Mouse (Mus musculus) large intestine, adult 2 months (tissue): ENCODE measurements around the gene Psmd9. TPM values are rescaled to one million over a fixed set of nuclear protein-coding genes. Genes with fewer than 3 reads are reported as not detected.

Source experiments
- DNase-seq: peaks from one replicate; pipeline ENCODE4 v3.0.0-alpha.2; 2012; ENCODE audit warnings: low read depth, low spot score
- WGBS: fragments of 180-500 bp; shearing (Covaris S2); methylation state at CpG from one replicate; pipeline ENCODE4 v1.1.7; 2018; 5-methylcytosine and 5-hydroxymethylcytosine counted together
- polyA plus RNA-seq: library from polyadenylated mRNA; depleted of rRNA; stranded (reverse); fragments of >200 nt; gene quantifications from 2 replicates; pipeline ENCODE4 v1.2.3, GENCODE M21; 2012

Gene Psmd9
- polyA plus RNA-seq, 1 experiment: 22.0 TPM

DNA sequence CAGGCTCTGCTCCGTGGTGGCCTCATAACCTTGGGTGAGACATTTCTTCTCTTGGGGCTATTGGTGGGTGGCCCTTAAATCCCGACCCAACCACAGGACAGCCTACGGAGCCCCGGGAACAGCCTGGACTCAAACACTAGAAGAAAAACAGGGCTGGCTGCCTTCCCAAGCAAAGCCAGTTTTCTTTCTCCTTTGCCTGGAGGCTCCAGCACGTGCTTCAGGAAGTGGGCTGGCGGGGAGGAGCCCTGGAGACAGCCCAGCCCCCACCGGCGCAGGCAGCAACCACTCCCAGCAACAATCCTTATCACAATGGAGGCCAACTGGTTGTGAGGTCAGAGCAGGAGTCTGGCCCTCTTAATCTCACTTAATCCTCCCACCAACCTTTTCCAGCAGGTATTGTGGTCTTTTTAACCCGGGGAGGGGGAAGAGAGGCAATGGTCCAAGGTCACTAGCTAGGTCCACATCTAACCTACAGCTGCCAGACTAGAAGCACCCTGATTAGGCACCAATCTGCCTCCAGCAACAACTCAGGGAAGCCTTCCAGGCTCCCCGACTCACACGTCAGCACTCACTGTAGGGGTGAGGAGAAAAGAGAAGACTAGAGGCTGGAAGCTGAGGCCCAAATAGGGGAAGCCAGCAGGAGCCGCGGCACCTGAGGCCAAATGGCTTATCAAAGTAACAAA lies 32.7 kb upstream of the Psmd9 start:
- under 1% methylated on average over 13 of the region's 13 CpGs for WGBS
- no peak for DNase-seq

DNA sequence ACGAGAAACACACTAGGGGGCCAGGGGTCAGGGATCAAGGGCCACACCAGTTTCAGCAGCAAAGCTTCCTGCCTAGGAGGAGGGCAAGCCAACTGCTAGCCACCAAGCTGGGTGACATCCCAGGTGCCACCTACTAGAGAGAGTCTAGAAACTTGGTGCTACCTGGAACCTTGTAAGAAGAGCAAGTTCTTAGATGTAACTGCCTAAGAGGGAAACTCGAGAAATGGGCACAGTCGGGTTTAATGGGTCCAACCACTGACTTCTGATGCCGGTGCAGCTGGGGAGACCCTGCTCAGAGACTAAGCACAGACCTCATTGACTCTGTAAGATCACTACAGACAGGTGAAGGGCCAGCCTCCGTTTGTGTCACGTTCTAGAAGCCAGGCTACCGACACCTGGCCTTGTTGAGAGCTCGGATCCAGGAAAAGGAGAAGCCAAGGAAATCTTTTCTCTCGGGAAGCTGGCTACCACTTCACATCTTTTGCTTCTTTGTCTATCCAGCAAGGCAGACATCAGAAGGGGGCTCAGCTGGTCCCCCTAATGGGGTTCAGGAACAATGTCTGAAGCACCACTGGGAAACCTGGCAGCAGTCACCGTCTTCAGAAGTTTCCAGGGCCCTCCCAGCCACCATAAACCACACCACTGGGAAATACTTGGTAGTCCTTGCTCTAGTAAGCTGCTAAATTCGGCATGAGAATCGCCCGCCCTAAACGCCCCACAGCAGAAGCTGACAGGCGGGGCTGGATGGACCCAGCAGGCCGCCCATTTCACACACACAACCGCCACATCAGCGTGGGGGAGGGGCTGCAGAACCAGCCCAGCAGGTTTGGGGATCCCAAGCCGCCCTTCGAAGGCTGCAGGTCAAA lies 31.9 kb upstream of the Psmd9 start:
- peak; percentile 88 for DNase-seq
- WGBS: 1% methylated on average over 20 of the region's 20 CpGs

DNA sequence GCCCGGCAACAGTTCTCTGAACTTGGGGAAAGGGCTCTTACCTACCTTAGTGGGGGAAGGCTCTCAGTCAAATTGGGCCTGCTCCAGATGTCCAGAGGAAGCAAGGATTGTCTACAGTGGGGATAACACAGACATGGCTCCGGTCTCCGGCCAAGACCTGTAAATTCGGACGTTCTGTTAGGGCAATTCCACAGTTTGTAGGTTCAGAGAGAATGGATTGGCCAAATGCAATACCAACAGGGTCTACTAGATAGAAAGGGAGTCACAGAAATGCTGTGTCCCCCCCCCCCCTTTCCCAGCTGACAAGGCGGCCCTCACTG lies 31.3 kb upstream of the Psmd9 start:
- 2% methylated on average over 6 of the region's 6 CpGs for WGBS
- DNase-seq: no peak

DNA sequence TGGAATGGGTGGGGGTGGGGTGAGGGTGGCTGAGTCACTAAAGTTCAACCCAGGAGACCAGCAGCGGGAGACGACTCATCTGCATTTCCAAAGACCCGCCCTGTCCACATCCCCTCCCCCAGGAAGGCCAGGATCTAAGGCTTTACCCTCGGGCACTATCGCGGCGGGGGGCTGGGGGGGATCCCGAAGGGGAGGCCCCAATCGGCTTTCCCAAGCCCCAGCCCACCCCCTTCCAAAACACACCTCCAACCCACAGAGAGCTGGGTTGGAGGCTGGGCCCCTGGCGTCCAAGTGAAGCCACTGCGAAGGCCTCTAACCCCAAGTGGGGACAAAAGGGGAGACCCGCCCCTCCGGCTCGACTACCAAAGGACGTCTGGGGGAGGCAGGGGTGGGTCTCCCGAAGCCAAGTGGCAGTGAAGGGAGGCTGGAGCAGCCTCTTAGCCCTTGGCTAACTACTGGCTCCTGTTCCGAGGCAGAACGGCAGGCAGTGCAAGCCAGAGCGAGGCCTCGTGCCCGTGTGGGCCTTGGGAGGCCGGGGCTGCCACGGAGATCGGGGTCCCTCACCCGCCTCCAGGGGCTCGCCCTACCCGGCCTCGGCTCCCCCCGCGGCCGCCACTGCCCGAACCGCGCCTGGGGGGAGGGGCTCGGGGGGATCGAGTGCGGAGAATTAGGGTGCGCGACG lies 30.8 kb upstream of the Psmd9 start:
- no peak for DNase-seq

DNA sequence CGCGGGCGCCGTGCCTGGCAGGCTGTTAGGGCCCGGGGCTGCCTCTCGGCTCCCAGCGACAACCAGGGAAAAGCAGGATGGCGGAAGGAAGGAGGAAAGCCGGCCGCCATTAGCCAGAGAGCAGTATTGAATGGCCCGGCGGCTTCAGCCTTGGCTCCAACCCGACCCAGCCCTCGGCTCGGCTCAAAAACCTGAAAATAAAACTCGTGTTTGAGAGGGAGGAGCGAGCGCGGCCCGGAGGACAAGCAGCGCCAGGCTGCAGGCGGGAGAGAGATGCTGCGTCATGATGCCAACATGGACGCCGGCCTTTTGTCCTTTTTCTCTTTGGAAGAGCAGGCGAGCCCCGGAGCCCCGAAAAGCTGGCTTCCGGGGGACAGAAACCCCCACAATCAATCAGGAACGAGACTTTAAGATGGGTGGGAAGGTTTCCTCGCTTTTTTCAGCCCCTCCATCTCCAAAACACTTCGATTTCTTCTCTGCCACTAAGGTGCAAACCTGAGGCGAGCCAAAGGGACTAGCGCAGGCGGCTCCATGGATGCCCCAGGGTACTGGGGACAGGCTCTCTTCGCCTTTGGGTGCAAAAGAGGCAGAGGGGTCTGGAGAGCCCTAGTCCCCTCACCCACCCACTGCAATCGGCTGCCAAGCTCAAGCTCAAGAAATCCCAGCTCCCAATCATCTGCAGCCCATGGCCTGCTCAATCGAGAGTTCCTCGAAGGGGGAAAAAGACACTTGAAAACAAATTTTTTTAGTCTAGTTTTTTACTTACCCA lies 30.1 kb upstream of the Psmd9 start:
- DNase-seq: no peak
- under 1% methylated on average over 39 of the region's 39 CpGs for WGBS

More for the DNA sequence above, 30.8 kb upstream of the Psmd9 start:
- under 1% methylated on average over 40 of the region's 40 CpGs for WGBS

DNA sequence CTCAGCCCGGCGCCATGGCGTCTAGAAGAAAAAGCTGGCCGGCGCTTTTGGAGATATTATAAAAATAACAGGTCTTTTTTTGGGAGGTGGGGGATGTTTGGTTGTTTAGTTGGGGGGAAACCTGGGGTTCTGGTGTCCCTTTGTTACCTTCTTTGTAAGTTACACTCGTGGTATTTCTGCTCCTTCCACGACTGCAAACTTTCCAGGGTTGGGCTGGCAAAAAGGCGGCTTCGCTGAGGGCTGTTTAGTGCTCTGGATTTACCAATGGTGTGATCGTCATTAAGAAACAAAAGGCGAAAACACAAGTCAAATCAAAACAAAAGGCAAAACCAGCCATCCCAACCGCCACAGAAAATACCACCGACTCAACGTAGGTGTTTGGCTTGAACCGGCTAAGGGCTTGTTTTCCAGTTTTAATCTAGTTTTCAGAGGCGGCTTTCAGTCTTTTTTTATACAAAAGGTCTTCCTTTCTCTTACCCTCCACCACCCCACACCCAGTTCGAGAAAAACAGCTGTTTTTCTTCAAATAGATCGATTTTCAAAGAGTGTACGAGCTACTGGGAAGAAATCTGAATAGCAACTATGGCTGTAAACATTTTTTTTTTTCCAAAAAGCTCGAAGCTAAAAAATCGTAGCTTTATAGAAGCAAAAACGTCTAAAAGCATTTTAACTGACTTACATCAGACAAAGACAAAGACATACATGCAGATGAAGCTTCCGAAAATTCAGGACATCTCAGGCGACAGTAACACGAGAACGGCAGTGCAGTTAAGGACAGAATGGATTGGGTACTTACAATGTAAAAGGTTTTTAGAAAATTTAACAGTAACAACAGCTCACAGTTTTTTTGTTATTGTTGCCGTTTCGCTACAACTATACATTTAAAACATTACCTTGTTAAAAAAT lies 29.2 kb upstream of the Psmd9 start:
- DNase-seq: no peak
- WGBS: 2% methylated on average over 28 of the region's 28 CpGs

DNA sequence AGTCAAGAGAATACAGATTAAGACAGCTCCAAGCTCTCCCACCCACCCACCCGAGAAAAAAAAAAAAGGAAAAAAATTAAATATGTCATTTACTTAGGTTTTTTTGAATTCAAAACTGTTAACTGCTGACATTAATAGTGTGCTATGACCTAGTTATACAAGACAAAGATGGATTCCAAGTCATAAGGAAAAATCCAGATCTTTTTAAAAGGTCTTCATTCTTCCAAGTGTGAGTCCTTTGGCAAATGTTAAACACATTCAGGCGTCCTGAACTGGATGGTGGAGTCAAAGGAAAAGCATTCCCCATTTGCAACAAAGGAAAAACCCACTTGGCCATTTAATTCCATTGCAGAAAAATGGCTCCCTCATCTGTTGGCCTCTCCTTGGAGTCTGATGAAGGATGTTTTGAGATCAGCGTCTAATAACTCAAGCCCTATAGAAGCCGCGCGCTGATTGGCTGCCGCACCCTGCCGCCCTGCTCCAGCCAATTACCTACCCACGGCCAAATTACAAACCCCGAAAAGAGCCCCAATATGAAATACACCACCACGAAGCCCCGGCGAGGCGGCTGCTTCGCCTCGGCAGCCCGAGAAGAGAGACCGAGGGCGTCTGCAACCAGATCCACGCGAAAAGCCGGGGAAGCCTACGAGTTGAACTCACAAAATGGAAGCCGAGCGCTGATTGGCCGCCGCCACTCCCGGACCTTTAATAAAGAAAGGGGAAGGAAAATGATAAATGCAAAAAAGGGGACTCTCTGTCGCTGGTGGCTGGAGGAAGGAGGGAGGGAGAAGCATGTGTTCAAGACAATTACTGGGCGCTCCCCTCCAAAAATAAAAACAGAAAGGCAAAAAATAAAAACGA lies 28.3 kb upstream of the Psmd9 start:
- under 1% methylated on average over 31 of the region's 31 CpGs for WGBS
- DNase-seq: peak; percentile 88

DNA sequence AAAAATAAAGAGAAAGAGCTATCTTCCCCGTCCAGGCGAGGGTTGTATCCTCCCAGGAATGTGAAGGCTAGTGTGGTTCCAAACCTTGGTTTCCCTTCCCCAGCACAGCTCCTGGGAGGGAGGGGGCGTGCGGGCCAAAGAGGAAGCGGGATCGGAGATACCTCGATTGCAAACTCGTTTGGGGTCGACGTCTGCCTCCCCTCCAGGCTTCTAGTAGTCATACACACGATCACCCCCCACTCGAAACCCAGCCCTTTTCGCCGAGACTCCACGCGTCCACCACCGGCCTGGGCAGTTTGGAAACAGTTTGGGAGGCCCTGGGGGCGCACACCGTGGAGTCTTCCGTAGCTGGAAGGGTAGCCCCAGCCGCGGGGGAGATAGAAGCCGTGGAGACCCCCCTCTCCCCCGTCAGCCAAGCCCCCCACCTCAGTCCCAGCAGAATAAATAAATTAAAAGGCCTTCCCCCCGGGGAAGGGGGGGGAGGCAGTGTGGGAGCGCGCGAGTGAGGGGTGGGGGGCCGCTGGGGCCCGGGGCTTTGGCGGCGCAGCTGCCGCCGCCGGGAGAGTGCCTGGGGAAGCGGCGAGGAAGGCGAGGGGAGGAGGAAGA lies 27.6 kb upstream of the Psmd9 start:
- WGBS: 1% methylated on average over 38 of the region's 38 CpGs
- DNase-seq: no peak

DNA sequence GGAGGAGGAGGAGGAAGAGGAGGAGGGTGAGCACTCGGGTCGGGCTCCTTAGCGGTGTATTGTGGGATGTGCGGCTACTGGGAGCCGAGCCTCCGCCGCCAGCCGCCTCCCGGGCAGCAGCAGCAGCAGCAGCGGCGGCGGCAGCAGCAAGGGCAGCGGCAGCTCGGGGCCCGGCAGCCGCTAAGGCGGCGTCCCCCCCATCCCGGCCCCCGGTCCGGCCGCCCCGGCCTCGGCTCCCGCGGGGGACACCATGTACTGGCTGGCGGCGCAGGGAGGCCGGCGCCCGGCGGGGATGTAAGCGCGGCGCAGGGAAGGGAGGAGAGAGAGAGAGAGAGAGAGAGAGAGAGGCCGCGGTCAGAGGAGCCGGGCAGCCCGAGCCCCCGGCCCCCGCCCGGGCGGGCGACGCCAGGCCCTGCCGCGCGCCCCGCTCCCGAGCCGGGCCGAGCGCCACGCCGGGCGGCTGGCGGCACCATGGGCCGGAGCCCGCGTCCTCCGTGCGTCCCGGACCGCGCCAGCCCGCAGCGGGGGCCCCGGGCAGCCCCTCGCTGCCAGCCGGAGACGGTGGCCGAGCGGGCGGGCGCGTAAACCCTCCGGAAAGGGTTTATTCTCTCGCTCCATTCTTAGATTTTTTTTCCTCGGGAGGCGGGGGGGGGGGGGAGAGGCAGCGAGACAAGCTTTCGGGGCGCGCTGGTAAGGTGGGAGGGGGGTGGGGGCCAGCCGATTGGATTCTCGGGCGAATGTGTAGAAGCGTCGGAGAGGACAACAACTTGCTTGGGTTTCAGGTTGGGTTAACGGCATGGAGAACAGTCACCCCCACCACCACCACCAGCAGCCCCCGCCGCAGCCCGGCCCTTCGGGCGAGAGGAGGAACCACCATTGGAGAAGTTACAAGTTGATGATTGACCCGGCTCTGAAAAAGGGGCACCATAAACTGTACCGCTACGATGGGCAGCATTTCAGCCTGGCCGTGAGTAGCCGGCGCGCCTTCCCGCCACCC lies 26.8 kb upstream of the Psmd9 start, which contains the start of gene Setd1b:
Setd1b (plus strand) TSS at position 33 of the 997 bp plus-strand sequence.
- no peak for DNase-seq

DNA sequence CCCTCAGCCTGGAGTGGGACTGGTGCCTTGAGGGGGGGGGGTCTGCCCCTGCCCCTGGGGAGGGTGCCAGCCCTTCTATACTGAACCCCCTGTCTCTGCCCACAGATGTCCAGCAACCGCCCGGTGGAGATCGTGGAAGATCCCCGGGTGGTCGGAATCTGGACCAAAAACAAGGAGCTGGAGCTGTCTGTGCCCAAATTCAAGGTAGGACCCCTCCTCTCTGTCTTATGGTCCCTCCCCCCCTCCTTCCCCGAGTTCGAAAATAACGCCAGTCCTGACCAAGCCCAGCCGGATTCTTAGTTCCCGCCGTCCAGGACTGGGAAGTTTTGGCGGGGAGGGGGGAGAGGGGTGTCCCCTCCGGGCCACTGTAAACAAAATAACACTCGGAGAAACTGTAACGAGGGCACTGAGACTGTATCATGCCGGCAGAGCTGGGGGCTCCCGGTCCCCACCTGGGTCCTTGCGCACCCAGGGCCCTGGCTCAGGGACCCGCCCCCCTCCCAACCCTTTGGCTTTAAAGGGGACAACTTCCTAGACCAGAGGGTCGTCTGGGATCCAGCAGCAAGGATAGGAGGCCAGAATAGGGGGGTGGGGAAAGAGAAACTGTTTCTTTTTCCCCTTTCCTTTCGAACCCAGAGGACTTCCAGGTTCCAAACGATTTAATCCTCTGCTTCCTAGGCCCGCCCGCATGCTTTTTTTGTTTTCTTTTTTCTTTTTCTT lies 25.8 kb upstream of the Psmd9 start:
- WGBS: 2% methylated on average over 24 of the region's 24 CpGs
- no peak for DNase-seq

More for the DNA sequence above, 26.8 kb upstream of the Psmd9 start, which contains the start of gene Setd1b:
- under 1% methylated on average over 101 of the region's 103 CpGs for WGBS

DNA sequence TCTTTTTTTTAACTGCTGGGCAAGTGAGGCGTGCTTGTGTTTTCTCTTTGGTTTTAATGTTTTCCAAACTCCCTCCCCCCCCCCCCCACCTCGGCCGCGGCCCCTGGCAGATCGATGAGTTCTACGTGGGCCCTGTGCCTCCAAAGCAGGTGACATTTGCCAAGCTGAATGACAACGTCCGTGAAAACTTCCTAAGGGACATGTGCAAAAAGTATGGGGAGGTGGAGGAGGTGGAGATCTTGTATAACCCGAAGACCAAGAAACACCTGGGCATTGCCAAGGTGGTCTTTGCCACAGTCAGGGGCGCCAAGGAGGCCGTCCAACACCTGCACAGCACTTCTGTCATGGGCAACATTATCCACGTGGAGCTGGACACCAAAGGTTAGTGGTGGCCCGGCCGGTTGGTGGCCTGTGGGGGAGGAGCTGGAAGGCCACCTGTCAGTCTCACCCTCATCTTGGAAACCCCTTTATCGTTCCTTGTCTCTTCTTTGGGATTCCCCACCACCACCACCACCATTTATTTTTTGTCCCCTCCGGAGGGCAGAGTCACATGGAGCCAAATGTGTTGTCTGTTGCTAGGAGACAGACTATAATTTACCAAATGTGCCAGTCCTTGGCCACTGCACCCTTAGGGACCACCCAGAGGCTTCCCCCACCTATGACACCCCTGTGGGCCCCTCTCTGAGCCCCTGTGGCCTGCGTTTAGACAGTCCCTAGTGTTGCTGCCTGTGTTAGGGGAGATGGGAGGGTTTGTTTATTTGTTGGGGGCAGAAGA lies 25.1 kb upstream of the Psmd9 start:
- 2% methylated on average over 17 of the region's 17 CpGs for WGBS
- no peak for DNase-seq

DNA sequence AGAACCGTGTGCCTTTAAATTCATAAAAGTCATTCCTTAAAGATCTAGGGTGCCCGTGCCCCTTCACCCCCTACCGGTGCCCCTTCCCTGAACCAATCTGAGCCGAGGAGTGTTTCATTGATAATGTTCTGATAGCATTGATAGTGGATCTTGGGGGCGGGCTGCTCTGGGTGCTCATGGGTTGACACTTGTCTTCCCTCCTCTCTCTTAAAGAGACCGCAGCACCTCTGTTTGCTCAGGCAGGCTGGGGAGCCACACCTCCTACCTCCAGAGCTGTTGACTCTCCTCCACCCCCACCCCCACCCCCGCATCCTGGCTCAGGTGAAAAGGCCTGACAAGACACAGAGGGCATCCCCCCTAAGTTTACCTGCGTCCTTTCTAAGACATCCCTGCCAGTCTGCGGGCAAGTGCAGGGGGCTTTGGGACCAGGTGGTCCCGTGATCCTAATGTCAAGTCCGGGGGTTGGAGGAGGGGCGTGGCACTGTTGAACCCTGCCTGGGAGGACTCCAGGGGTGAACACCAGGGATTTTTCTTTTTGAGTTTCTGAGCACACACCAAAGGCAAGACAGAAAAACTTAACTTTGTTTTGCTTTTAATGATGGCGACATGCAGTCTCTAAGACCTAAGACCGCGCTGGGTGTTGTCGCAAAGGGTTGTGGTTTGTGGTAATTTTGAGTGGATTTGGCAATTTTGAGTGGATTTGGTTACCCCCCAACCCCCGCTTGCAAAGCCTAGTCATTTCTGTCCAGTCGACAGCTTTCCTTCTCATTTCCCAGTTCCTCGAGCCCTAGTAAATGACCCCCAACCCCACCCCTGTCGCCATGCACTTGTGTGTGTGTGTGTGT lies 24.2 kb upstream of the Psmd9 start:
- 36% methylated on average over 20 of the region's 20 CpGs for WGBS
- no peak for DNase-seq

DNA sequence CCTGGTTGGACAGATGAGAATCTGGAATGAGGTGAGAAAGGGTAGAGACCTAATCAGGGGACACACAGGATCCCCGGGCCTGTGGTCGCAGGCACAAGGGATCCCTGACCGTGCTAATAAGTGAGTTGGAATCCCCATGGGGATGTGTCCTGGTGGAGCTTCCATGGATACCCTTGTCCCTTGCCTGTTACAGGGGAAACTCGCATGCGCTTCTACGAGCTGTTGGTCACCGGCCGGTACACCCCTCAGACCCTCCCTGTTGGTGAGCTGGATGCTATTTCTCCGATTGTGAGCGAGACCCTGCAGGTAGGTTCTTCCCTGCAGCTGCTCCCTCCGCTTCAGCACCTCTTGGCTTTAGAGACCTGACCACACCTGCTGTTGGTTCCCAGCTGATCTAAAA lies 22.9 kb upstream of the Psmd9 start:
- WGBS: 92% methylated on average over 11 of the region's 11 CpGs
- no peak for DNase-seq

DNA sequence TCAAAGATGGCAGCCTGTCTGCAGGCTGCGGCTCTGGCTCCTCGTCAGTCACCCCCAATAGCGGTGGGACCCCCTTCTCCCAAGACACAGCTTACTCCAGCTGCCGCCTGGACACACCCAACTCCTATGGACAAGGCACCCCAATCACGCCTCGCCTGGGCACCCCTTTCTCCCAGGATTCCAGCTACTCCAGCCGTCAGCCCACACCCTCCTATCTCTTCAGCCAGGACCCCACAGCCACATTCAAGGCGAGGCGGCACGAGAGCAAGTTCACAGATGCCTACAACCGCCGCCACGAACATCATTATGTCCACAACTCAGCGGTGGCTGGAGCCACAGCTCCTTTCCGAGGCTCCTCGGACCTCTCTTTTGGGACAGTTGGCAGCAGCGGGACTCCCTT lies 21.6 kb upstream of the Psmd9 start:
- 88% methylated on average over 17 of the region's 17 CpGs for WGBS
- DNase-seq: no peak
